Mouse (Mus musculus) brain, embryonic 14.5 days (tissue): ENCODE measurements around the gene Anpep.

Source experiments
- CTCF ChIP-seq: fragments of 200-500 bp; IDR thresholded peaks from 2 replicates; pipeline ENCODE4 v1.5.1; 2012; ENCODE audit warnings: inconsistent platforms, mild to moderate bottlenecking, moderate library complexity, borderline replicate concordance; ENCODE audit not compliant: insufficient read depth, insufficient read length; ENCODE audit errors: extremely low read depth
- POLR2A ChIP-seq: fragments of 200-500 bp; IDR thresholded peaks from 2 replicates; pipeline ENCODE4 v1.6.1; 2012; ENCODE audit warnings: mild to moderate bottlenecking, inconsistent platforms, borderline replicate concordance; ENCODE audit not compliant: poor library complexity, insufficient read depth, insufficient read length, severe bottlenecking; ENCODE audit errors: extremely low read depth

GRCm38 (mm10) chr7:79892576-79893428, 31.9 kb upstream of the Anpep start:
- no peak for TF ChIP-seq CTCF
- TF ChIP-seq POLR2A: no peak
